Mouse (Mus musculus) megakaryocyte, adult 5-6 weeks (primary cell): ENCODE measurements around the gene Piwil4. TPM values are rescaled to one million over a fixed set of nuclear protein-coding genes. Genes with fewer than 3 reads are reported as not detected.
"Not testable (repeated sequence)": the region's sequence is repeated elsewhere in the genome, so short reads cannot be mapped to it uniquely, and the experiment has no call there.

Experiments used
- ATAC-seq: 2 replicates; pipeline ENCODE4 v1.8.0; 2016; ENCODE audit warnings: mild to moderate bottlenecking, inconsistent platforms; ENCODE audit not compliant: poor library complexity, severe bottlenecking
- total RNA-seq, 2 experiments: library from RNA; stranded (forward) in 1 of 2; stranded (reverse) in 1 of 2; fragments of 153-499, 151-499 nt in 1 of 2; fragments of 221-1000, 200-1000 nt in 1 of 2; gene quantifications; 2 replicates each; pipeline versions ENCODE4 v1.2.3 to v1.2.4; 2015 to 2017

Gene Piwil4
- total RNA-seq, 2 experiments from 2014 or later = not detected

- ATAC-seq = no peak
Measured at GRCm38 (mm10) chr9:14674506-14674905, 66.0 kb downstream of the Piwil4 start.

GRCm38 (mm10) chr9:14673109-14673508, 67.4 kb downstream of the Piwil4 start:
- ATAC-seq = no peak

- ATAC-seq = not testable (repeated sequence)
Measured at GRCm38 (mm10) chr9:14671965-14672364, 68.6 kb downstream of the Piwil4 start.

GRCm38 (mm10) chr9:14668382-14668781, 72.2 kb downstream of the Piwil4 start:
- ATAC-seq = no peak

GRCm38 (mm10) chr9:14666071-14666470, 74.5 kb downstream of the Piwil4 start:
- ATAC-seq = no peak

GRCm38 (mm10) chr9:14663591-14663990, 76.9 kb downstream of the Piwil4 start:
- ATAC-seq = no peak

GRCm38 (mm10) chr9:14662876-14663275, 77.7 kb downstream of the Piwil4 start:
- ATAC-seq = no peak

GRCm38 (mm10) chr9:14662138-14662537, 78.4 kb downstream of the Piwil4 start:
- ATAC-seq = no peak

- no peak for ATAC-seq
Measured at GRCm38 (mm10) chr9:14657926-14658325, 82.6 kb downstream of the Piwil4 start.

- ATAC-seq = no peak
Measured at GRCm38 (mm10) chr9:14654010-14654409, 86.5 kb downstream of the Piwil4 start.

GRCm38 (mm10) chr9:14652761-14653160, 87.8 kb downstream of the Piwil4 start:
- no peak for ATAC-seq

GRCm38 (mm10) chr9:14647849-14648248, 92.7 kb downstream of the Piwil4 start:
- no peak for ATAC-seq

- ATAC-seq = no peak
Measured at GRCm38 (mm10) chr9:14646641-14647040, 93.9 kb downstream of the Piwil4 start.

Other genes with a start within 250 kb of the Piwil4 start
- gene Kdm4d, start 240.3 kb downstream of the Piwil4 start, total RNA-seq (2015) = not detected in 2 replicates
- 0.18 TPM in 1 of 2 replicates, not detected in the other for gene Kdm4d, start 240.3 kb downstream of the Piwil4 start, total RNA-seq (2017)
- 232 and 247 TPM in 2 replicates for gene Cwc15, start 240.1 kb downstream of the Piwil4 start, total RNA-seq (2015)
- 323 and 364 TPM in 2 replicates for gene Cwc15, start 240.1 kb downstream of the Piwil4 start, total RNA-seq (2017)
- gene Amotl1, start 95.7 kb downstream of the Piwil4 start, total RNA-seq (2015) = not detected in 2 replicates
- gene Amotl1, start 95.7 kb downstream of the Piwil4 start, total RNA-seq (2017) = not detected in 2 replicates
- gene Fut4, start 11.7 kb upstream of the Piwil4 start, total RNA-seq (2015) = 6.9 and 7.2 TPM in 2 replicates
- 9.5 and 9.6 TPM in 2 replicates for gene Fut4, start 11.7 kb upstream of the Piwil4 start, total RNA-seq (2017)
- 3.4 and 5.6 TPM in 2 replicates for gene 1700012B09Rik, start 30.3 kb upstream of the Piwil4 start, total RNA-seq (2015)
- 1.2 and 1.4 TPM in 2 replicates for gene 1700012B09Rik, start 30.3 kb upstream of the Piwil4 start, total RNA-seq (2017)
- gene Mre11a, start 43.9 kb upstream of the Piwil4 start, total RNA-seq (2015) = 15.1 and 19.1 TPM in 2 replicates
- gene Mre11a, start 43.9 kb upstream of the Piwil4 start, total RNA-seq (2017) = 42.1 and 49.5 TPM in 2 replicates
- 37.1 and 38.4 TPM in 2 replicates for gene Ankrd49, start 44.1 kb upstream of the Piwil4 start, total RNA-seq (2015)
- 36.6 and 46.4 TPM in 2 replicates for gene Ankrd49, start 44.1 kb upstream of the Piwil4 start, total RNA-seq (2017)
- not detected in 2 replicates for gene Gpr83, start 119.5 kb upstream of the Piwil4 start, total RNA-seq (2015)
- gene Gpr83, start 119.5 kb upstream of the Piwil4 start, total RNA-seq (2017) = not detected in 2 replicates
- gene Izumo1r, start 163.2 kb upstream of the Piwil4 start, total RNA-seq (2015) = 0.50 TPM in 1 of 2 replicates, not detected in the other
- 0.48 and 0.77 TPM in 2 replicates for gene Izumo1r, start 163.2 kb upstream of the Piwil4 start, total RNA-seq (2017)